Mouse (Mus musculus) neural tube, embryonic 12.5 days (tissue): Measurements from ENCODE around the gene Kcnd2. TPM values are rescaled to one million over a fixed set of nuclear protein-coding genes. Genes with fewer than 3 reads are reported as not detected.

Source experiments
- ATAC-seq: fragments of 200-750 bp; cut with Nextera tagmentation; 2 replicates; pipeline ENCODE4 v1.8.0; 2017; ENCODE audit warnings: low read depth, mild to moderate bottlenecking, moderate TSS enrichment, moderate library complexity; ENCODE audit not compliant: low FRiP score
- H3K27ac ChIP-seq: fragments of 300-500 bp; sonication (generic); 2 replicates; pipeline ENCODE4 v1.5.1; 2016
- H3K27me3 ChIP-seq: fragments of 300-500 bp; sonication (generic); replicated peaks from 2 replicates; pipeline ENCODE4 v1.6.1; 2016; ENCODE audit warnings: mild to moderate bottlenecking
- H3K36me3 ChIP-seq: fragments of 300-500 bp; sonication (generic); 2 replicates; pipeline ENCODE4 v1.6.1; 2016; ENCODE audit warnings: mild to moderate bottlenecking
- H3K4me1 ChIP-seq: fragments of 300-500 bp; sonication (generic); 2 replicates; pipeline ENCODE4 v1.6.1; 2016
- H3K4me2 ChIP-seq: fragments of 300-500 bp; sonication (generic); replicated peaks from 2 replicates; pipeline ENCODE4 v1.6.1; 2016; ENCODE audit warnings: mild to moderate bottlenecking
- H3K4me3 ChIP-seq: fragments of 300-500 bp; sonication (generic); 2 replicates; pipeline ENCODE4 v1.5.1; 2016
- H3K9ac ChIP-seq: fragments of 300-500 bp; sonication (generic); 2 replicates; pipeline ENCODE4 v1.6.1; 2016; ENCODE audit warnings: mild to moderate bottlenecking
- H3K9me3 ChIP-seq: fragments of 300-500 bp; sonication (generic); 2 replicates; pipeline ENCODE4 v1.6.1; 2016; ENCODE audit warnings: mild to moderate bottlenecking
- whole genome bisulfite sequencing: fragments of 180-500 bp; shearing (Covaris S2); methylation state at CpG from one replicate; pipeline ENCODE4 v1.1.7; 2016; 5-methylcytosine and 5-hydroxymethylcytosine counted together
- polyA plus RNA-seq: library from polyadenylated mRNA; unstranded; fragments of >200 nt; fragmentation: Nextera tagmentation; extraction: Ambion mirVana; gene quantifications from 2 replicates; pipeline ENCODE4 v1.2.1, GENCODE M21; 2016

The Kcnd2 gene
- polyA plus RNA-seq, 1 experiment from 2014 or later: 6.6 TPM

DNA sequence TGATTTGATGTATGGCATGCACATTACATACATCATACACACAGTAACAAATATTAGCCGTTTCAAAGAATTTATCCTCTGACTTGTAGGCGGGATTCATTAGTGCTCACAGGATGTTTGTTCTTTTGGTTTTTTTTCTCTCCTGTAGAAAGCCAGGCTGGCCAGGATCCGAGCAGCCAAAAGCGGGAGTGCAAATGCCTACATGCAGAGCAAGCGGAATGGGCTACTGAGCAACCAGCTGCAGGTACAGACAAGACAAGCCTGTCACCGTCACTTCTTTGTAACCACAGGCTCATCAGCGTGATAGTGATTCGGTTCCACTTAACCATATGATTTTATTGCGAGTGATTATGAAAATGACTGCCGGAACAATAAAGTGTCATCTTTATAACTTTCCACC, 506.9 kb downstream of the Kcnd2 start:
- no peaks in the 10 kb centered on the region for H3K27me3 ChIP-seq
- H3K36me3 ChIP-seq: no peaks in the 10 kb centered on the region
- no peak overlapping the region for H3K27ac ChIP-seq
- 87% methylated on average over 10 of the region's 10 CpGs for WGBS
- H3K9ac ChIP-seq: no peak overlapping the region
- no peaks in the 10 kb centered on the region for H3K9me3 ChIP-seq
- no peaks in the 10 kb centered on the region for H3K4me1 ChIP-seq
- H3K4me2 ChIP-seq: no peak overlapping the region
- ATAC-seq: no peak
- H3K4me3 ChIP-seq: no peak overlapping the region

DNA sequence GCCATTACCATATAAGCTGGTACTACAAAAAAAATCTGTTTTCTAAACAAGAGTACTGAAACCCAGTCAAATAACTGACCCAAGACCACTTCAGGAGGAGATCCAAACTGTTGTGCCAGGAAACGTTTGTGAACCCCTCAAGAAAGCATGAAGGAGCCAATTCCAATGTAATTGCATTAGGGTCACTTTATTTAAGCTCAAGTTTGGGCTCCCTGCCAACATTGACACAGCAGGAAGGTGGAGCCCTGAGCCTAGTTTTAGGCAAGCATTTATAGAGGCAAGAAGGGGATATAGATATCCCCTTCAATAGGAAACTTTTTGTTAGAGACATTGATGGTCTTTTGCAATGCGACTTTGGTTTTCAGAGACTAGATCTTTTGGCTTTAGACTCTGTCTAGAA, 525.3 kb downstream of the Kcnd2 start:
- Histone ChIP-seq H3K9ac (no peak overlapping the region), H3K9me3 (no peaks in the 10 kb centered on the region), H3K27me3 (no peaks in the 10 kb centered on the region), H3K36me3 (no peaks in the 10 kb centered on the region), H3K27ac (no peak overlapping the region), H3K4me3 (no peak overlapping the region), H3K4me2 (no peak overlapping the region), H3K4me1 (no peaks in the 10 kb centered on the region)
- 62% methylated on average over 2 of the region's 2 CpGs for WGBS
- ATAC-seq: no peak

DNA sequence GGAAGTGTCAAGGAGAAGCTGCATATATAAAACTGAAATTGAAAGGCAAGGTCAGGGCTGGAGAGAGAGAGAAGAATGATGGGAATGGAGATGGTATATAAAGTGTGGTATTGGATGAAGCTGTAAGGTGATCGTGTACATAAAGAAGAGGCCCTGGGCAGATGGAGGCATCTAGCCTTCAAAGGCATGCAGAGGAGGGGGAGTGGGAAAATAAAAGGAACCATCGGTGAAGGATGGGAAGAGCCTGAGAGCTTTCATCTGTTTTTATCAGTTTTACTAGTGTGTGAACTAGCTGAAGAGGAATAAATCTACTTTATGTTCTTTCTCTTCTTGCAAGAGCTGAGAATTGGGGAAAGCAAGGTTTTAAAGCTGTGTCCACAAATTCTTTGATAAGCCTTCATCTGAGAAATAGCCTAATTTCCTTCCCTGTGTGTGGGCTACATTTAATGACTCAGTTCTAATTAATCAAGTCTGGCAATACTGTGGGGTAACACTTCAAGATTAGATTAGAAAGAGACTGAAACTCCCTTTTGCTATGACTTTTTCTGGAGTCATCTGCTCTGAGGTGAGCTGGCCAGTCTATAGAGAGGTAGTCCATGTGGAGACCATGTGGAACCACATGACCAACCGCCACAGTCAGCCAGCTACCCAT, 529.4 kb downstream of the Kcnd2 start:
- H3K36me3 ChIP-seq: no peaks in the 10 kb centered on the region
- H3K9me3 ChIP-seq: no peaks in the 10 kb centered on the region
- H3K9ac ChIP-seq: no peak overlapping the region
- H3K4me2 ChIP-seq: no peak overlapping the region
- ATAC-seq: no peak
- H3K4me1 ChIP-seq: no peaks in the 10 kb centered on the region
- H3K27me3 ChIP-seq: no peaks in the 10 kb centered on the region
- 76% methylated on average over 3 of the region's 3 CpGs for WGBS
- no peak overlapping the region for H3K27ac ChIP-seq
- H3K4me3 ChIP-seq: no peak overlapping the region

DNA sequence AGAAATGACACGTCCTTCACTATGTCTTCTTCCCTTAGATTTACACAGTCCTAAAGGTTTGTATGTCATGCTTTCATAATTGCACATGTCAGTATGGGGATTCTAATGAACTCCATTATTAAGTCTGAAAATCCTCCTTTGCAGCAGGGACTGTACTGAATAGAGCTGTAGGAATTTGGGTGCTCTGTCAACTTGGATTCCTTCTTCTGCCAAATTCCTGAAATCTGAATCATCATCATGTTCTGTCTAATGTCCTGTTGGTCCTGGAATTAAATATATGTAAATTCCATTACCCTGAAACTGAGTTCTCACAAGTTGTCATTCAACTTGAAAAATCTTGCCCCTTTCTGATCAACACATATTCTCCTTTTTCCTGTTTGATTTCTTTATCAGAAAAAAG, 532.2 kb downstream of the Kcnd2 start:
- 89% methylated on average over 1 of the region's 1 CpGs for WGBS
- no peak for ATAC-seq
- Histone ChIP-seq H3K27ac (no peak overlapping the region), H3K36me3 (no peaks in the 10 kb centered on the region), H3K9ac (no peak overlapping the region), H3K27me3 (no peaks in the 10 kb centered on the region), H3K9me3 (no peaks in the 10 kb centered on the region), H3K4me1 (no peaks in the 10 kb centered on the region), H3K4me3 (no peak overlapping the region), H3K4me2 (no peak overlapping the region)

DNA sequence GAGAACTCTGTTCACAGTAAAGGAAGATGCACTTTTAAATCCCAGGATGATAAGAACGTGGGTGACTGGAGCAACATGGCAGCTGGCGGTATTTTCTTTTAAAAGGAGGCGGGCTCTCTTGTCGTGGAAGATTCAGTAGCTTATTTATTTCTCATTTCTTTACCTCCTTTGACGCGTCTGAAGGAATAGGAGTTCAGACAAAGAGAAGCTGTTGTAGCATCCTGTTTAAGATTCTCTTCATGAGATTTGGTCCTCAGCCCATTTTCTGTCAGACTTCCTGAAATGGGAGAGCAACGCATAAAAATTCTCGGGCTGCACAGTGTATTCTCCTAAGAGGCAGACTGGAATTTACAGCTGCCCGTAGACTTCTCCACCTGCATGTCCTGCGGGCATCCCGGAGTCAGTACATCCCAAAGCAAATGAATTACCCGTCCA, 552.5 kb downstream of the Kcnd2 start:
- Histone ChIP-seq H3K4me3 (no peak overlapping the region), H3K27ac (no peak overlapping the region), H3K9me3 (no peaks in the 10 kb centered on the region), H3K4me2 (peak overlapping the region; percentile 28), H3K27me3 (no peaks in the 10 kb centered on the region), H3K36me3 (no peaks in the 10 kb centered on the region), H3K4me1 (peaks cover 3% of the 10 kb centered on the region; the same call in 1 of the 2 replicates), H3K9ac (no peak overlapping the region)
- 51% methylated on average over 12 of the region's 12 CpGs for WGBS
- peak; percentile 79 for ATAC-seq

DNA sequence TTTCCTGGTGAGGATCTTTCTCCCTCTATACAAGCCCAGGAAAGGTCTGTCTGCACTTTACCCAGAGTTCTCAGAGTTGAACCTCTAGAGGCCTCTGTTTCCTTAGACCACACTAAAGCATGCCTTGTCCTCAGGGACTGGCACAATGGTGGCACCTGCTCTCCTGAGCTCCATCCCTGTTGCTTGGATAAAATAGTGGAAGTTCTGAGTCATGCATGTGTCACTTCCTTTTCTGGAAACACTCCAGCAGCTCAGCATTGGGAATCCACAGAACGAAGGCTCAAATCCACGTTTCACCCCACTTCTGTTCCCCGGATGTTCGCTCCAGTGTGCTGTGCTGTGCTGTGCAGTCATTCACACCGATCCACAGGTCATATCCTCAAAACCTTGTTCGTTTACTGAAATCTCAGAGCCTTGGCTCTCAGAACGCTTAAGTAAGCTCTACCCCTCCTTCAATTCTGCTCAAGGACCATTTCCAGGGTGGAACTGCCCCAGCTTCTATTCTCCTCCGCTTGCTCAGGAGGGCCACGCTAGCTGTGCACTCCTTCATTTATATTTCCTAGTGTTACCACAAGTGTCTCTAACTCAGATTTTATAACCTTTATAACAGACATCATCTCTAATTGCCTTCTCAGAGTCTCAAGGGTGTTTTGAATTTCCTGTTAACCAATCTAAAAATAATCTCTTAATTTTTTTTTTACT, 553.6 kb downstream of the Kcnd2 start:
- H3K36me3 ChIP-seq: no peaks in the 10 kb centered on the region
- H3K4me1 ChIP-seq: peaks cover 3% of the 10 kb centered on the region; the same call in 1 of the 2 replicates
- 83% methylated on average over 9 of the region's 9 CpGs for WGBS
- H3K27ac ChIP-seq: no peak overlapping the region
- H3K9me3 ChIP-seq: no peaks in the 10 kb centered on the region
- H3K4me2 ChIP-seq: no peak overlapping the region
- no peak for ATAC-seq
- no peaks in the 10 kb centered on the region for H3K27me3 ChIP-seq
- H3K4me3 ChIP-seq: no peak overlapping the region
- no peak overlapping the region for H3K9ac ChIP-seq

DNA sequence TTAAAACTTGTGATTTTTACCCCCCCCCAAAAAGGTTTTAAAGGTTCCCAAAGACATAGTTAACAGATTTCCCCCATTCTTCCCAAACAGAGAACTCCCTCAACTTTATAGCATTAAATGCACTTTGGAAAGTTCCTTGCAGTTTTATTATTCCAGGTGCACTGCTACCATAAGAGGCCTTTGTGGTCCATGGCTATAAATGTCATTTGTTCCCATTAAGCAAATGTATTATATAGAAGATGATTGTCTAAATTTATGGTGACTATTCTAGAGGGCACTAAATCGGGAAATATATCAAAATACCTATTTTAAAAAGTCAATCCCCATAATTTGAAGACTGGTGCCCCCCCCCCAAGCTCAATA, 554.1 kb downstream of the Kcnd2 start:
- no peaks in the 10 kb centered on the region for H3K36me3 ChIP-seq
- no peak overlapping the region for H3K9ac ChIP-seq
- no peak overlapping the region for H3K4me3 ChIP-seq
- H3K4me2 ChIP-seq: no peak overlapping the region
- no peak for ATAC-seq
- no peak overlapping the region for H3K27ac ChIP-seq
- H3K9me3 ChIP-seq: no peaks in the 10 kb centered on the region
- H3K27me3 ChIP-seq: no peaks in the 10 kb centered on the region
- 76% methylated on average over 1 of the region's 1 CpGs for WGBS
- peaks cover 3% of the 10 kb centered on the region; the same call in 1 of the 2 replicates for H3K4me1 ChIP-seq

DNA sequence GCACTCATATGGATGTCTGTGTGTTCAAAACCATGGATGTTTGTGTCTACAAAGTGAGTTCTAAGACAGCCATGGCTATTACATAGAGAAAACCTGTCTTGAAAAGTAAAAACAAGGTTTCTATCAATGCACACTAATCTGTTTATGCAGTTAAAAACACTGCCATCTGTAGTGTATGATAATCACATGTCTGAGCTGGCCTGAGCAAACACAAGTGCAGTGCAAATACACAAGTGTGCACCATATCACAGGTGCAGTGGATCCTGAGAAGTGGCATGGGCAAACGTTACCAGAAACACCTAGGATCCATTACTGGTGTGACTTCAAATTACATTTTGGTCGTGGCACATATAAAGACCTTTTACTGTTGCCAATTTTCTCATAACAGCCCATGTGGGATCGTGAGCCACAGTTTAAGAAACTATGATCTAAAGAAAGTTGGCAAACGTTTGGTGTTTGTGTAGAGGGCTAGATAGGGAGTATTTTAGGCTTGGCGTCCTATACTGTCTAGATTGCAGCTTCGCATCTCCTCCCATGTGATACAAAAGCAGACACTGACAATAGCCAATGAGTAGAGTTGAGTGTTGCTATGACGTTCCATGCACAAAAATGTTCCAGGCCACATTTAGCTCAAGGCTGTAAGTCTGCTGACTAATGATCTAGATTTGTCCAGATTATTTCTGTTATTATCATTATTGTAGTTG, 559.1 kb downstream of the Kcnd2 start:
- Histone ChIP-seq H3K9ac (no peak overlapping the region), H3K4me1 (no peaks in the 10 kb centered on the region), H3K27me3 (no peaks in the 10 kb centered on the region), H3K4me3 (no peak overlapping the region), H3K4me2 (no peak overlapping the region), H3K27ac (no peak overlapping the region), H3K9me3 (no peaks in the 10 kb centered on the region), H3K36me3 (peaks cover 3% of the 10 kb centered on the region; the same call in 1 of the 2 replicates)
- no peak for ATAC-seq
- WGBS: 85% methylated on average over 7 of the region's 7 CpGs
